Comparison of ENCODE assay signal across 8 mouse cellular contexts in genomic region chr11:97631938-97632337, GRCm38 (mm10). TPM values are rescaled to one million over a fixed set of nuclear protein-coding genes. Genes with fewer than 3 reads are reported as not detected.
DNase-seq lines count a peak whose midpoint lies in the region; ATAC-seq and TF ChIP-seq lines count a peak whose summit lies in the region.

No protein-coding gene starts in this region.

- no peaks in the 10 kb centered on the region for H3K9me3 ChIP-seq in midbrain, embryonic 11.5 days (ENCODE audit: control insufficient read depth, low read length)
- H3K9me3 ChIP-seq in midbrain, embryonic 15.5 days: no peaks in the 10 kb centered on the region
- no peaks in the 10 kb centered on the region for H3K9me3 ChIP-seq in stomach, embryonic 16.5 days (replicated peaks; ENCODE audit: control insufficient read depth, low read length)

- H3K4me1 ChIP-seq in midbrain, embryonic 11.5 days (ENCODE audit: control insufficient read depth, insufficient read depth, low read length): peaks cover 19% of the 10 kb centered on the region
- peaks cover 26% of the 10 kb centered on the region for H3K4me1 ChIP-seq in midbrain, embryonic 15.5 days
- H3K4me1 ChIP-seq in stomach, embryonic 16.5 days (ENCODE audit: control insufficient read depth, insufficient read depth, low read length): peaks cover 10% of the 10 kb centered on the region; the same call in 1 of the 2 replicates

- H3ac ChIP-seq in myocyte (ENCODE audit: control insufficient read depth, insufficient read length): no peak overlapping the region

- no peak for TF ChIP-seq POLR2A in myocyte (IDR thresholded peaks at IDR 0.05; ENCODE audit: insufficient read length, low read depth)

- peaks cover 45% of the 10 kb centered on the region for H3K27me3 ChIP-seq in midbrain, embryonic 11.5 days (ENCODE audit: control insufficient read depth, insufficient read depth, low read length)
- H3K27me3 ChIP-seq in midbrain, embryonic 15.5 days (replicated peaks): peaks cover 48% of the 10 kb centered on the region
- peaks cover 11% of the 10 kb centered on the region for H3K27me3 ChIP-seq in myocyte (ENCODE audit: control insufficient read depth, insufficient read depth, insufficient read length)
- peaks cover 29% of the 10 kb centered on the region for H3K27me3 ChIP-seq in stomach, embryonic 16.5 days (ENCODE audit: control insufficient read depth, insufficient read depth, low read length)

- peak; percentile 99 for DNase-seq in midbrain, embryonic 11.5 days (ENCODE audit: low spot score, missing footprints)
- DNase-seq in cerebellum, adult 9-10 months: peak; percentile 80
- DNase-seq in frontal cortex, postnatal 14 days (ENCODE audit: low spot score in 2 of 2): peak; percentile 71 to 77
- DNase-seq in induced T-regulatory cell, adult 2 months (ENCODE audit: low read depth): peak; percentile 91
- DNase-seq in left cerebral cortex, postnatal 36 days (ENCODE audit: low spot score in 2 of 2): peak; percentile 86 to 87

- no peaks in the 10 kb centered on the region for H3K79me2 ChIP-seq in myocyte (ENCODE audit: control insufficient read depth, insufficient read depth)

- no peak overlapping the region for H3K4me2 ChIP-seq in midbrain, embryonic 11.5 days
- H3K4me2 ChIP-seq in midbrain, embryonic 15.5 days: no peak overlapping the region
- no peak overlapping the region for H3K4me2 ChIP-seq in myocyte (ENCODE audit: low read depth)
- no peak overlapping the region for H3K4me2 ChIP-seq in stomach, embryonic 16.5 days (ENCODE audit: low read depth, low read length)

- no peak overlapping the region for H3K27ac ChIP-seq in midbrain, embryonic 11.5 days (ENCODE audit: low read depth, low read length)
- no peak overlapping the region for H3K27ac ChIP-seq in midbrain, embryonic 15.5 days
- H3K27ac ChIP-seq in stomach, embryonic 16.5 days (ENCODE audit: low read length): no peak overlapping the region

- no peak overlapping the region for H3K9ac ChIP-seq in midbrain, embryonic 11.5 days (ENCODE audit: low read length)
- H3K9ac ChIP-seq in midbrain, embryonic 15.5 days: no peak overlapping the region
- no peak overlapping the region for H3K9ac ChIP-seq in stomach, embryonic 16.5 days (ENCODE audit: low read length)

- no peak overlapping the region for H3K4me3 ChIP-seq in midbrain, embryonic 11.5 days (ENCODE audit: low read depth, low read length)
- no peak overlapping the region for H3K4me3 ChIP-seq in midbrain, embryonic 15.5 days
- H3K4me3 ChIP-seq in myocyte: no peak overlapping the region
- H3K4me3 ChIP-seq in stomach, embryonic 16.5 days (replicated peaks; ENCODE audit: low read length): no peak overlapping the region

- ATAC-seq in midbrain, embryonic 11.5 days (ENCODE audit: low FRiP score): peak; percentile 45; the same call in 1 of the 2 replicates
- no peak for ATAC-seq in midbrain, embryonic 15.5 days (replicated peaks)
- ATAC-seq in stomach, embryonic 16.5 days (ENCODE audit: insufficient read depth, low FRiP score): 0 out of 2 replicates have a peak, but pooled peaks have one; percentile 22

- no peaks in the 10 kb centered on the region for H3K36me3 ChIP-seq in midbrain, embryonic 11.5 days (ENCODE audit: control insufficient read depth, insufficient read depth, low read length)
- no peaks in the 10 kb centered on the region for H3K36me3 ChIP-seq in midbrain, embryonic 15.5 days (replicated peaks)
- no peaks in the 10 kb centered on the region for H3K36me3 ChIP-seq in myocyte (ENCODE audit: control insufficient read depth, insufficient read depth)
- H3K36me3 ChIP-seq in stomach, embryonic 16.5 days (ENCODE audit: control insufficient read depth, insufficient read depth, low read length): no peaks in the 10 kb centered on the region

- intact Hi-C loops in left cerebral cortex, postnatal 36 days (cut with DNase I): loop anchor here (5.0 kb wide), 1 partner anchor 60 kb away; no protein-coding TSS in a partner anchor

- 5% methylated on average over 12 of the region's 12 CpGs for WGBS in midbrain, embryonic 11.5 days
- 3% methylated on average over 12 of the region's 12 CpGs for WGBS in midbrain, embryonic 15.5 days
- WGBS in stomach, embryonic 16.5 days: 4% methylated on average over 12 of the region's 12 CpGs

TF ChIP-seq in myocyte, 11 proteins besides CTCF, POLR2A, EP300 and RAD21:
- no peak for TF ChIP-seq SRF (IDR thresholded peaks at IDR 0.05; ENCODE audit: control insufficient read depth, insufficient read length, low read depth)
- TF ChIP-seq MAX (IDR thresholded peaks at IDR 0.05; ENCODE audit: low read depth): peak; percentile 27
- TF ChIP-seq CEBPB (IDR thresholded peaks at IDR 0.05; ENCODE audit: insufficient read depth, poor library complexity, severe bottlenecking): no peak
- TF ChIP-seq USF1 (IDR thresholded peaks at IDR 0.05; ENCODE audit: low read depth): peak; percentile 46
- TF ChIP-seq MYOG (IDR thresholded peaks at IDR 0.05; ENCODE audit: control insufficient read depth in 1 of 3, insufficient read depth in 1 of 3, insufficient read length in 2 of 3, low read depth in 2 of 3): no peak

RNA-seq across cellular contexts. Expression of gene Epop, which starts 2.4 kb away (rescaled TPM):
- 7.0 and 12.0 TPM in 2 replicates for polyA plus RNA-seq in midbrain, embryonic 11.5 days (2014; fragmentation: Nextera tagmentation; extraction: Ambion mirVana)
- polyA plus RNA-seq in midbrain, embryonic 15.5 days (2015; fragmentation: Nextera tagmentation; extraction: Ambion mirVana): 1.9 and 2.5 TPM in 2 replicates
- total RNA-seq in left cerebral cortex, postnatal 36 days (2021): 100 to 1,000 TPM in 1 of 2 experiments, 10 to 100 TPM in 1; 90.9 to 102 TPM
- 3.3 TPM for polyA plus RNA-seq in myocyte (2012; fragmentation: generic; extraction: Trizol)
- 0.41 and 0.77 TPM in 2 replicates for polyA plus RNA-seq in stomach, embryonic 16.5 days (2015; fragmentation: Nextera tagmentation; extraction: Ambion mirVana)

RNA-seq across cellular contexts. Expression of gene Mllt6, which starts 31.3 kb away (rescaled TPM):
- 3.5 and 4.3 TPM in 2 replicates for polyA plus RNA-seq in midbrain, embryonic 11.5 days (2014; fragmentation: Nextera tagmentation; extraction: Ambion mirVana)
- 3.9 and 4.4 TPM in 2 replicates for polyA plus RNA-seq in midbrain, embryonic 15.5 days (2015; fragmentation: Nextera tagmentation; extraction: Ambion mirVana)
- total RNA-seq in left cerebral cortex, postnatal 36 days (2021): 100 to 1,000 TPM; 129 to 134 TPM
- 15.5 TPM for polyA plus RNA-seq in myocyte (2012; fragmentation: generic; extraction: Trizol)
- polyA plus RNA-seq in stomach, embryonic 16.5 days (2015; fragmentation: Nextera tagmentation; extraction: Ambion mirVana): 1.9 and 2.5 TPM in 2 replicates

RNA-seq across cellular contexts. Expression of gene Cisd3, which starts 53.7 kb away (rescaled TPM):
- polyA plus RNA-seq in midbrain, embryonic 11.5 days (2014; fragmentation: Nextera tagmentation; extraction: Ambion mirVana): 13.4 and 19.0 TPM in 2 replicates
- polyA plus RNA-seq in midbrain, embryonic 15.5 days (2015; fragmentation: Nextera tagmentation; extraction: Ambion mirVana): 21.6 and 26.4 TPM in 2 replicates
- total RNA-seq in left cerebral cortex, postnatal 36 days (2021): 10 to 100 TPM; 56.0 to 59.3 TPM
- 112 TPM for polyA plus RNA-seq in myocyte (2012; fragmentation: generic; extraction: Trizol)
- polyA plus RNA-seq in stomach, embryonic 16.5 days (2015; fragmentation: Nextera tagmentation; extraction: Ambion mirVana): 34.2 and 35.1 TPM in 2 replicates

RNA-seq across cellular contexts. Expression of gene Srcin1, which starts 56.0 kb away (rescaled TPM):
- 1.7 and 2.2 TPM in 2 replicates for polyA plus RNA-seq in midbrain, embryonic 11.5 days (2014; fragmentation: Nextera tagmentation; extraction: Ambion mirVana)
- 13.2 and 13.9 TPM in 2 replicates for polyA plus RNA-seq in midbrain, embryonic 15.5 days (2015; fragmentation: Nextera tagmentation; extraction: Ambion mirVana)
- 100 to 1,000 TPM; 326 to 349 TPM for total RNA-seq in left cerebral cortex, postnatal 36 days (2021)
- polyA plus RNA-seq in myocyte (2012; fragmentation: generic; extraction: Trizol): not detected
- 0.36 and 0.39 TPM in 2 replicates for polyA plus RNA-seq in stomach, embryonic 16.5 days (2015; fragmentation: Nextera tagmentation; extraction: Ambion mirVana)
